Mouse (Mus musculus): ENCODE measurements around the gene Rpn1.

The Rpn1 gene

DNA sequence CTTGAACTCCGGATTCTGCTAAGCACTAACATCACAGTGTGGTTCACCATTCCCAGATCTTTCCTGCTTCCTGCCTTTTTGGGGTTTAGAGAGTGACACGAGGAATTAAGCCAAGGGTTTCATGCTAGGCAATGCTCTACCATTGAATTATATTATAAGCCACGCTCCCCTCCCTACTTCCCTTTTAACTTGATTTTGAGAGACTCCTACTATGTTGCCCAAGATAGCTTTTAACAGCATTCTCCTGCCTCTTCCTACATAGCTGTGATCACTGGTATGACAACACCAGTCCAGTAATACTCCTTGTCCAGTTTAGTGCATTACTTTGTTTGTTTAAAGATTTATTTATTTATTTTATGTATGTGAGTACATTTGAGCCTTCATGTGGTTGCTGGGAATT lies 16.6 kb upstream of the Rpn1 start:
- DNase-seq = no peak

DNA sequence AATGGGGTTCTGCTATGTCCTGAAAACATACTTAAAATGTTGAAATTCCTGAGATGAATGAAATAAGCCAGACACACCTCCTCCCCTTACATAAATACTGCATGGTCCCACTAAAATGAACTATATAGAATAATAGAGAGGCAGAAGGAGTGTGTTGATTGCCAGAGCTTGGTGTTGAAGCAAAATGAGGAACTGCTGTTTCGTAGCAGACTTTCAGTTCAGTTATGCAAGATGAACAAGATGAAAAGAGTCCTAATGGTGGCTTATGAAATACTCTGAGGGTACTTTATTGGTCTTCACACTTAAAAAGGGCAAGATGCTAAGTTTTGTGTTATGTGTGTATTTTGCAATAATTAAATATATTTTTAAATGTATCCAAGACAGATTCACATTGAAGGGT lies 15.5 kb upstream of the Rpn1 start:
- DNase-seq = no peak

DNA sequence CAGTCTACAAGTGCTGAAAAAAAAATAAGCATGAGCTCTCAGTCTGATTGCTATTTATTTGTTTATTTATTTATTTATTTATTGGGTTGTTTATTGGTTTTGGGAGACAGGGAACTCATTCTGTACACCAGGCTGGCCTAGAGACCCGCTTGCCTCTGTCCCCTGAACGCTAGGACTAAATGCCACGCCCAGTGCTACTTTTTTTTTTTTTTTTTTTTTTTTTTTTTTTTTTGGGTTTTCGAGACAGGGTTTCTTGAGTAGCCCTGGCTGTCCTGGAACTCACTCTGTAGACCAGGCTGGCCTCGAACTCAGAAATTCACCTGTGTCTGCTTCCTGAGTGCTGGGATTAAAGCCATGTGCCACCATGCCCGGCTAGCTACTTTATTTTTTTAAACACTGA lies 13.8 kb upstream of the Rpn1 start:
- DNase-seq = no peak

- no peak for DNase-seq
Observed at GRCm38 (mm10) chr6:88071216-88071615, 13.1 kb upstream of the Rpn1 start.

DNA sequence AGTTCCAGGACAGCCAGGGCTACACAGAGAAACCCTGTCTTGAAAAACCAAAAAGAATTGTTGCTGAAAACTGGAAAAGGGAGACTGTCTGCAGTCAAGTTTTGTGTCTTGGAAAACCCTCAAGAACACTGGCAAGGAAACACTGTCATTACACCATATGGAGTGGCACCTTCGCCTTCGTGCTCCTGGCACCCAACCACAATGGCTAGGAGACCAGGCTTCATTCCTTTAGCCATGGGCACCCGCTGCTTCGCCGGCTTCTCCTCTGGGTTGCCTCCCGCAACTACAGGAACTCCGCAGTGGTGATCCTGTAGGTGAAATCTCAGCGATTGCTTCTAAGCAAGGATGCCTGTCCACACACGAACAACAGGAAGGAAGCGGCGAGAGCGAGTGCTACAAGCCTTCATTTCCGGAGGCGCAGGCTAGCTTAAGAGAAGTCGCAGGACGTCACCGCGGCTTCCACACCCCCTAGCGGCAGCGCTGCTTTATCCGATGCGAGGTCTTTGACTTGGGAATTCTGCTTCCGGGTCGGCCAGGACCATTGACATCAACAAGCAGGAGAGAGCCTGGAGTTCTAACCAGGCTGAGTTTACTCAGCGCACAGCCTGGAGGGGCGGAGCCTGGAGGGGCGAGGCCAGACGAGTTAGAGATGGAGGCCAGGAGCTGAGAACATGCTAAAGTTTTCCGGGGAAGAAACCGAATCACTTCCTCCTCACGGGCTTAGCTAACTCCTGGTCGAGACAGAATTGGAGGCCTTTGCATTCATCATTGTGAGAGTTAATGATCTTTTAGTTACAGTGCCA lies 9.3 kb upstream of the Rpn1 start:
- peak; percentile 93 for DNase-seq

DNA sequence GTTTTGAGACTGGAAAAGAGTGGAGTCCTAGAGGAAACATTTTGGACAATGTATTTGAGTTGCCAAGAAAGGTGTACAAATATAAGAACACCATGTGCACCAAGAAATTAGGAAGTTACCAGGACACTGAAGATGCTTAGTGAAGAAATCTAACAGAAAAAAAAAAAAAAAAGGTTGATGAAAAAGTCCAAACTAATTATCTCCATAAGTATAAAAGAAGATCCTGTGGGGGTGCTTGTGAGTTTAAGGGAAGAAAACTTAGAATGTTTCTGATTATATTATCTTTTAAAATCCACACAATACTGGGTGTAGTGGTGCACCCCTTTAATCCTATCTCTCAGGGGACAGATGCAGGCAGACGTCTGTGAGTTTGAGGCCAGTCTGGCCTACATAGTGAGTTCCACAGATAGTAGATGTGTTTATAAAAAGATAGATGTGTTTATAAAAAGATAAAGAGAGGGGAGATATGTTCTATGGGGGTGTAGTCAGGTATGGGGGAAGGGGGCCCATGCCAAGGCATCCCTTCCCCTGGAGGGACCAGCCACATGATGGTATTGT lies 8.2 kb upstream of the Rpn1 start:
- DNase-seq = no peak

DNA sequence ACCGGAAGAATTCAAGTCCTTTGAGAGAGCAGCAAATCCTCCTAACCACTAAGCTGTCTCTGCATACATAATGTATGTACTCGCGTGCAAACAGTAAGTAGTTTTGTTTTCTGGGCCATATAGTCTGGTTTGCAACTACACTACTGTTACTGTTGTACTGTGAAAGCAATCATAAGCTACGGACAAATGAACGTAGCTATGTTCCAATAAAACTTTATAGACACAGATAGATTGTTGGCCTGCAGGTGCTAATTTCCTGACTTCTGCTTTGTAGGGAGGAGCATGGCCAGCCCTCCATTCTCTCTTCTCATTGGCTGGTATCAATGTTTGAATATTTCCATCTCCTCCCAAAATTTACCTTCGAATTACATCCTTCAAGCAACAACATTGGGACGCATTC lies 1.2 kb upstream of the Rpn1 start:
- no peak for DNase-seq

- DNase-seq = no peak
Observed at GRCm38 (mm10) chr6:88083672-88084071, 610 bp upstream of the Rpn1 start.

DNA sequence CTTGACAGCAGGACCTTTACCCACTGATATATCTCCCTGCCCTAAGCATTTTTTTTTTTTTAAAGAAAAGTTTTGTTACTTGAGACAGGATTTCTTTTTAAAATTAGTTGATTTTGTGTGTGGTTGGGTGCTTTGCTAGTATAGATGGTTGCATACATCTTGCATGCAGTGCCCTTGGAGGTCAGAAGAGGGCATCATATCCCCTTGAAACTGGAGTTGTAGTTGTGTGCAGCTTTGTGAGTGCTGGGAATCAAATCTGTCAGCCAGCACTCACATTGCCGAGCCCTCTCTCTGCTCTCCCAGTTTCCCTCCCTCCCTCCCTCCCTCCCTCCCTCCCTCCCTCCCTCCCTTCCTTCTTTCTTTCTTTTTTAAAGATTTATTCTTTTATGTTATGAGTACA lies 4.7 kb downstream of the Rpn1 start:
- DNase-seq = no peak

DNA sequence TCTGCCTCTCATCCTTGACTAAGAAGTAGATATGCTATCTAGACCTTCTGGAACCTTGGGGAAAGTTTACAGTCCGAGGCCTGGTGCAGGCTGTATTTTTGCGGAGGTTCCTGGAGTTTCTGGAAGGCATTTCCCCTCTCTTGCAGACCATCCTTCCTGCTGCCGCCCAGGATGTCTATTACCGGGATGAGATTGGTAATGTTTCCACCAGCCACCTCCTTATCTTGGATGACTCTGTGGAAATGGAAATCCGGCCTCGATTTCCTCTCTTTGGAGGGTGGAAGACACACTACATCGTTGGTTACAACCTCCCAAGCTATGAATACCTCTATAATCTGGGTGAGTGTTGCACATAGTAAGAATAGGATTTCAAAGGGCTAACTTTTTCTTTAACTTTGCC lies 11.1 kb downstream of the Rpn1 start:
- DNase-seq = no peak

DNA sequence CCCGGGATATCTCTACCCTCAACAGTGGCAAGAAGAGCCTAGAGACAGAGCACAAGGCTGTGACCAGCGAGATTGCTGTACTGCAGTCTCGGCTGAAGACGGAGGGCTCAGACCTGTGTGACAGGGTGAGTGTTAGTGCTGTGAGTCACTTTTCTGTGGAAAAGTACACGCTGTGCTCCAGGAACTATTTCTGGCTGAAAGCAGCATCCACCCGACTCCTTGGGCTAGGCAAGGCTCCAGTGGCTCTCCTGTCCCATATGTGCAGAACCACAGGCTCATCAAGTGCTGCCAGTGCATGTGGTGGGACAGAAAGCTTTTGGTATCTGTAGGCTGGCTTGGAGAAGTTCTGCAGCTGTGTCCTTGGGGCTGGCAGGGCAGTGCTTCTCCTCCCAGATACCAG lies 17.8 kb downstream of the Rpn1 start:
- DNase-seq = no peak

DNA sequence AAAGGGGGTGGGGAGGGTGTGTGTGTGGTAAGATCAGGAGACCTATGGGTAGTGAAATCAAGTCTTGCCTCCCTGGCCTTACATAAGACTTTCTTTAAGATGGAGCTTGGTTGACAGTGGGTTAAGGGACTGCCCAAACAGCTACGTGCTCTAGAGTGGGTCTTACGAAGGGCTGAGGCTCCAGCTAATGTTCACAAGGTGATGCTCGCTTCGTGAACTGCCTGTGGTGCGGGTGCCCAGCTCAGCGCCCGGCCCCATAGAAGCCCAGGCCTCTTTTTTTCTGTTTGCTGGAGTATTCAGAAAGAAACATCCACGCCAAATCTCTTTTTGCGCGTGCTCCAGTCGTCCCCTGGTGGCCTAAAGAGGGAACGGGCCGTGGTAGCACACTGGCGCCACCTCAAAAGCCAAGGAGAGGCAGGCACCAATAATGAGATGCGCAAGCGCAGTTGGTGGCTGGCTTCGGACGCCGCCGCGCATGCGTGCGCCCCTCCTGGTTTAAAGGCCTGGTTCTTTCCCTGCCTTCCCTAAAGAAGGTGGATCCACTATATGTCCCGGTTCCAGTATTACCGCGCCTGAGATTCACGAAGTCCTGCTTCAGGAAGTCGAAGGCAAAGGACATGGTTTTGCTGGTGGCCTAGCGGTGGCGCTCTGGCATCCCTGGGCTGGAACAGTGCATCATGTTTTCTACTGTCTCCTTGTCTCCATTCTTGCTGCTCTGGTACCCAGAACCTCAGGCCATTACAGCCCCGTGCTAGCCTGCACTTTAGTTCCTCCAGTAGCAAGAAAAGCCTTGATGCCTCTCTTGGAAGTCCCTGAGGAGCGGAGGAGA lies 21.7 kb downstream of the Rpn1 start:
- peak; percentile 80 for DNase-seq

- DNase-seq = no peak
Observed at GRCm38 (mm10) chr6:88106612-88107123, 22.4 kb downstream of the Rpn1 start.

- DNase-seq = no peak
Observed at GRCm38 (mm10) chr6:88107661-88108535, 23.6 kb downstream of the Rpn1 start.

DNA sequence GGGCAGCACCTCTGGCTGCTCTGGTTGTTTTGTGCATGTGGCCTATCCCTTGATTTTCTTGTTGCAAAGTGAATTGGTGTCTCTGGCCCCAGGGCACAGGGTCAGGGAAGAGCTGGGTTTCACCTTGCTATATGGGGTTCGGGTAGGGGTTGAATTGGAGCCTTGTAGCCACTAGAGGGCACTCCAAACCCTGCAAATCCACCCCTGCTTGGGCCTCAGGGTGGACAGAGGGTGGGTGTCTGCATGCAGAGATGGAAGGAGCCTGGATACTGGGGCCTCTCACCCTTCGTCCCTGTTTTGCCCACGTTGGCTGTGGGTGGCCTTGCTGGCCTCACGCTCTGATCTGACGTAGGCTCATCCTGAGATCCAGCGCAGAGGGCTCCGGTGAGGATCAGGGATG lies 28.9 kb downstream of the Rpn1 start:
- DNase-seq = peak; percentile 45

DNA sequence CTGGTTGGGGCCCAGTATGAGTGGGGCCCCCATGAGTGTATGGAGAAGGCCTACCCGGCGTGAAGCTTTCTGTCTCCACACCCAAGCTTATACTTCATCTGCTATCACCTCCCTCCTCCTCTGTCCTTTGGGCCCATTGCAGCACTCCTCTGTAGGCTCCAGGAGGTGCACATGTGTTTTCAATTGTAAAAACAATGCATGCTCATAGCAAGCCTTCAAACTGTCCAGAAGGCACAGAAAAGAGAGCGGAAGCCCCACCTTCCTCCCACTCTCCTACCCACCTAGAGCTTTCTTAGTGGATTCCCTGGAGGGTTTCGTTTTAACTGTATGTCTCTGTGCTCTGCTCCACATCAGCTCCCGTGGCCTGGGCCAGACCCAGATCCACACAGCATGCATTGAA lies 30.1 kb downstream of the Rpn1 start:
- DNase-seq = no peak

DNA sequence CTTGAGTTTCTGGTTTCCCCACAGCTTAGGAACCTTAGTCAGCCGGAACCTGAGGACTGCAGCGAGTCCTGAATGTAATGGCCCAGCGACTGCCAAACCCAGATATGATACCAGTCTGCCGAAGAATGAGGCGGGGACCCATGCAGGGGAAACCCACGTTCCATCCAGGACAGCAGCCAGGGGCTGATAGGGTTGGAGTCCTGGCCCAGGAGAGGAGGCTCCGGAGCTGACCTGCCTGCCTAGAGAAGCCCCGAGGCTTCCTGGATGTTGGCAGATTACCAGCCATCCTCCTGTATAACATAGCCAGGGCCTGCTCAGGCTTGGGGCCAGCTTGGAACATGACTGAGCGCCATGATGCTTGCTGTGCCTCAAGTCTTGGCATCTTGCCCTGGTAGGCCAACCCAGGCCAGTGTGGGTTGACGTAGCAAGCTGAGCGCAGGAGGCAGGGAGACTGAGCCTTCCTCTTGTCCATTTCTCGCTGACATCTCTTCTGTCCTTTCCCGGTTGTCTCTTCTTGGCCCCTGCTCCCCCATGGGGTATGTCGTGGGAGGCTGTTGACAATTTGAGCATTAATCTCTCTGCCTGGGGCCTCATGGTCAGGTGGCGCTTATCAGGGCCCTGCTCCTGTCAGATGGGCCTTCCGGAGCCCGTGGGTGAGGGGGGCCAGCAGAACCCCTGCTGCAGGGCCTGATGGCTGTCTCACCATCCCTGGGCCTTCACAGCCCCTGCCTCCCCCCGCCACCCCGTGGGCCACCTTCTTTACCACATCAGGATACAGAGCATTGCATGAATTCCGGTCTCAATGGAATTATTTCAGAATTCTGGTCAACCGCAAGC lies 32.3 kb downstream of the Rpn1 start:
- no peak for DNase-seq

DNA sequence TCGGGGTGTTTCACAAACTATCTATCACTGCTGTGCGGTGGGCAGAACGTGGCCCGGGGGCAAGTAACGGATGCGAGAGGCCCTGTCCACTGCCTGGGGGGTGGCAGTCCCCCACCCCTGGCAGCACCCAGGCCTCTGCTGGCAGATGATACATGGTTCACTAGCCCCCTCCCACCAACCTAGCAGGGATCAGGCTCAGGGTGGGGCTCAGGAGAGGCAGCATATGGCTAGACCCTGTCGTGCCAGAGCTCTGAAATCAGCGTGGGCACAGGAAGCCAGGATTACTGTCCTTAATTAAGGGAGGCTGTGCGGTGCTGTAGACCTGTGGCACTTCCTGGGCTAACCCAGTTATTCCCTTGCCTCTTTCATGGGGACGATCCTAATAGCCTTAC lies 32.9 kb downstream of the Rpn1 start:
- DNase-seq = no peak

DNA sequence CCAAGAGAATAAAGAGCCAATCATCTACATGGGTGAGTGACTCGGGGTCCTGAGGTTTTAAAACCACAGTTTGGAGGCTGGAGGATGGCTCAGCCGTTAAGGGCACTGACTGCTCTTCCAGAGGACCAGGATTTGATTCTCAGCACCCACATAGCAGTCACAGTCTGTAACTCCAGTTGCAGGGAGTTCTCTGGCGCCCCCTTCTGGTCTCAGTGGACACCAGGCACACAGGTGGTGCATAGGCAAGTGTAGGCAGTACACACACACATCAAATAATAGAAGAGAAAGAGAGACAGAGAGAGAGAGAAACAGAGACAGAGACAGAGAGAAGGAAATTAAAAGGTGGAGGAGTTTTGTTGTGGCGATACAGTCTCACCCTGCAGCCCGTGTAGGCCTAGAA lies 35.0 kb downstream of the Rpn1 start:
- no peak for DNase-seq

GRCm38 (mm10) chr6:88120813-88121212 lies 36.5 kb downstream of the Rpn1 start:
- DNase-seq = no peak

- no peak for DNase-seq
Observed at GRCm38 (mm10) chr6:88121781-88122180, 37.5 kb downstream of the Rpn1 start.

All from thymus, postnatal 25 days (tissue).